Mouse (Mus musculus): ENCODE measurements at regions not wholly inside any gene's neighbourhood (a gene's known extent, or its start where the extent isn't known, plus 50 kb on each side); places are given as distances from the start of the nearest gene placed in this dataset.

- H3K27ac ChIP-seq (ENCODE audit: insufficient read depth, low read depth, low read length) = no peak overlapping the region
- no peak for TF ChIP-seq CTCF (IDR thresholded peaks at IDR 0.05; ENCODE audit: insufficient read depth, low read depth, low read length)
- no peak for TF ChIP-seq POLR2A (IDR thresholded peaks at IDR 0.05; ENCODE audit: insufficient read depth, low read depth, low read length)
- 92% methylated on average over 8 of the region's 8 CpGs for WGBS
- no peak overlapping the region for H3K4me3 ChIP-seq (ENCODE audit: insufficient read depth, low read depth, low read length)
- H3K4me1 ChIP-seq (ENCODE audit: control insufficient read depth, insufficient read depth, low read length) = peaks cover 8% of the 10 kb centered on the region; the same call in 1 of the 2 replicates
These were observed 79.6 kb downstream of the Atp1a1 start for GRCm38 (mm10) chr3:101524905-101525304.

GRCm38 (mm10) chr3:101524444-101524843 is 80.0 kb downstream of the Atp1a1 start:
- no peak for TF ChIP-seq CTCF (IDR thresholded peaks at IDR 0.05; ENCODE audit: insufficient read depth, low read depth, low read length)
- no peak for TF ChIP-seq POLR2A (IDR thresholded peaks at IDR 0.05; ENCODE audit: insufficient read depth, low read depth, low read length)
- Histone ChIP-seq H3K4me1 (ENCODE audit: control insufficient read depth, insufficient read depth, low read length) (peaks cover 8% of the 10 kb centered on the region; the same call in 1 of the 2 replicates), H3K4me3 (ENCODE audit: insufficient read depth, low read depth, low read length) (no peak overlapping the region), H3K27ac (ENCODE audit: insufficient read depth, low read depth, low read length) (no peak overlapping the region)
- WGBS = 86% methylated on average over 6 of the region's 6 CpGs

- no peak overlapping the region for H3K27ac ChIP-seq (ENCODE audit: insufficient read depth, low read depth, low read length)
- no peak overlapping the region for H3K4me3 ChIP-seq (ENCODE audit: insufficient read depth, low read depth, low read length)
- TF ChIP-seq CTCF (IDR thresholded peaks at IDR 0.05; ENCODE audit: insufficient read depth, low read depth, low read length) = no peak
- no peak for TF ChIP-seq POLR2A (IDR thresholded peaks at IDR 0.05; ENCODE audit: insufficient read depth, low read depth, low read length)
- 93% methylated on average over 5 of the region's 5 CpGs for WGBS
- 0 out of 2 replicates have a peak, but pooled peaks cover 4% of the 10 kb centered on the region for H3K4me1 ChIP-seq (ENCODE audit: control insufficient read depth, insufficient read depth, low read length)
These were observed 81.2 kb downstream of the Atp1a1 start for GRCm38 (mm10) chr3:101523239-101523638.

- no peak overlapping the region for H3K27ac ChIP-seq (ENCODE audit: insufficient read depth, low read depth, low read length)
- TF ChIP-seq CTCF (IDR thresholded peaks at IDR 0.05; ENCODE audit: insufficient read depth, low read depth, low read length) (no peak), POLR2A (IDR thresholded peaks at IDR 0.05; ENCODE audit: insufficient read depth, low read depth, low read length) (no peak)
- WGBS = 56% methylated on average over 9 of the region's 9 CpGs
These were observed 82.1 kb downstream of the Atp1a1 start for GRCm38 (mm10) chr3:101522246-101522920.

GRCm38 (mm10) chr3:101521155-101521554 is 83.3 kb downstream of the Atp1a1 start:
- 92% methylated on average over 5 of the region's 5 CpGs for WGBS
- Histone ChIP-seq H3K27ac (ENCODE audit: insufficient read depth, low read depth, low read length) (no peak overlapping the region), H3K4me3 (ENCODE audit: insufficient read depth, low read depth, low read length) (no peak overlapping the region), H3K4me1 (ENCODE audit: control insufficient read depth, insufficient read depth, low read length) (peaks cover 16% of the 10 kb centered on the region)
- TF ChIP-seq CTCF (IDR thresholded peaks at IDR 0.05; ENCODE audit: insufficient read depth, low read depth, low read length) (no peak), POLR2A (IDR thresholded peaks at IDR 0.05; ENCODE audit: insufficient read depth, low read depth, low read length) (no peak)

More at GRCm38 (mm10) chr3:101522246-101522920, 82.1 kb downstream of the Atp1a1 start:
- H3K4me1 ChIP-seq (ENCODE audit: control insufficient read depth, insufficient read depth, low read length) = peaks cover 4% of the 10 kb centered on the region; the same call in 1 of the 2 replicates
- H3K4me3 ChIP-seq (ENCODE audit: insufficient read depth, low read depth, low read length) = no peak overlapping the region

GRCm38 (mm10) chr3:101520115-101520514 is 84.4 kb downstream of the Atp1a1 start:
- 87% methylated on average over 6 of the region's 6 CpGs for WGBS
- no peak for TF ChIP-seq CTCF (IDR thresholded peaks at IDR 0.05; ENCODE audit: insufficient read depth, low read depth, low read length)
- no peak for TF ChIP-seq POLR2A (IDR thresholded peaks at IDR 0.05; ENCODE audit: insufficient read depth, low read depth, low read length)
- no peak overlapping the region for H3K4me3 ChIP-seq (ENCODE audit: insufficient read depth, low read depth, low read length)
- H3K4me1 ChIP-seq (ENCODE audit: control insufficient read depth, insufficient read depth, low read length) = peaks cover 16% of the 10 kb centered on the region
- H3K27ac ChIP-seq (ENCODE audit: insufficient read depth, low read depth, low read length) = no peak overlapping the region

- 93% methylated on average over 5 of the region's 5 CpGs for WGBS
- Histone ChIP-seq H3K27ac (ENCODE audit: insufficient read depth, low read depth, low read length) (no peak overlapping the region), H3K4me1 (ENCODE audit: control insufficient read depth, insufficient read depth, low read length) (peaks cover 16% of the 10 kb centered on the region), H3K4me3 (ENCODE audit: insufficient read depth, low read depth, low read length) (no peak overlapping the region)
- no peak for TF ChIP-seq CTCF (IDR thresholded peaks at IDR 0.05; ENCODE audit: insufficient read depth, low read depth, low read length)
- TF ChIP-seq POLR2A (IDR thresholded peaks at IDR 0.05; ENCODE audit: insufficient read depth, low read depth, low read length) = no peak
These were observed 84.9 kb downstream of the Atp1a1 start for GRCm38 (mm10) chr3:101519551-101519950.

- 74% methylated on average over 6 of the region's 6 CpGs for WGBS
- no peak overlapping the region for H3K27ac ChIP-seq (ENCODE audit: insufficient read depth, low read depth, low read length)
- TF ChIP-seq CTCF (IDR thresholded peaks at IDR 0.05; ENCODE audit: insufficient read depth, low read depth, low read length) = no peak
- TF ChIP-seq POLR2A (IDR thresholded peaks at IDR 0.05; ENCODE audit: insufficient read depth, low read depth, low read length) = no peak
These were observed 85.7 kb downstream of the Atp1a1 start for GRCm38 (mm10) chr3:101518810-101519209.

GRCm38 (mm10) chr3:101517547-101517946 is 86.9 kb downstream of the Atp1a1 start:
- H3K27ac ChIP-seq (ENCODE audit: insufficient read depth, low read depth, low read length) = no peak overlapping the region
- peaks cover 21% of the 10 kb centered on the region for H3K4me1 ChIP-seq (ENCODE audit: control insufficient read depth, insufficient read depth, low read length)
- no peak overlapping the region for H3K4me3 ChIP-seq (ENCODE audit: insufficient read depth, low read depth, low read length)
- WGBS = 87% methylated on average over 6 of the region's 6 CpGs
- no peak for TF ChIP-seq POLR2A (IDR thresholded peaks at IDR 0.05; ENCODE audit: insufficient read depth, low read depth, low read length)
- TF ChIP-seq CTCF (IDR thresholded peaks at IDR 0.05; ENCODE audit: insufficient read depth, low read depth, low read length) = no peak

More at GRCm38 (mm10) chr3:101518810-101519209, 85.7 kb downstream of the Atp1a1 start:
- Histone ChIP-seq H3K4me3 (ENCODE audit: insufficient read depth, low read depth, low read length) (no peak overlapping the region), H3K4me1 (ENCODE audit: control insufficient read depth, insufficient read depth, low read length) (peaks cover 17% of the 10 kb centered on the region)
